16 mouse cellular contexts compared by ENCODE assay signal in the genomic region with DNA sequence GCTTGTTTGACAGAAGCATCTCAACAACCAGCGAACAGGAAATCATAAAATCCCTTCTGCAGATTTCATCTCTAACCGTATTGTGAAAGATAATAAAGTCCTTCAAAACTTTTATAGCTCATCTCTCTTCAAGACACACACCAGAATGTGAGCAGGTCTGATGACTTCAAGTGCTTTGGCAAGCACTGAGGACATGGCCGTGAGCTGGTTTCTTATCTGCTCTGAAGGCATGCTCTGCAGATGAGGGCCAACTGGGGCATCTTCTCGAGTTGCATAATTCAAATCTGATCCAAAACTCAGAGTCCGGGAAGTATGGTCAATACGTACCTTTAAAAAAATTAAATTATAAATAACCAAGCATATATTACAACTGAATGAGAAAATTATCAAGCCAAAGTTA.
"Had no signal": no experiment of that assay in that cellular context is flagged by ENCODE, and none has a peak within 500 bp of the region (broad histone marks: within the 10 kb centered on the region; RNA-seq: fewer than 3 reads in every experiment).

No protein-coding gene starts in this region.

- DNase-seq: kidney, adult 9 months; kidney, postnatal 36 days; layer of hippocampus, adult 9-11 months; liver; lung, adult 2 months; lung, postnatal 36 days; midbrain, embryonic 14.5 days; right cerebral cortex, postnatal 14 days; thymus, adult 2 months; thymus, postnatal 25 days had no signal

- H3K4me2 ChIP-seq: limb, embryonic 12.5 days; liver, embryonic 15.5 days; neural tube, embryonic 12.5 days; stomach, embryonic 15.5 days had no signal

- H3K27ac ChIP-seq: kidney, postnatal 0 days; limb, embryonic 12.5 days; liver, embryonic 15.5 days; neural tube, embryonic 12.5 days; stomach, embryonic 15.5 days had no signal

- H3K27me3 ChIP-seq: limb, embryonic 12.5 days; liver, embryonic 15.5 days; neural tube, embryonic 12.5 days; stomach, embryonic 15.5 days had no signal

- H3K9ac ChIP-seq: limb, embryonic 12.5 days; liver, embryonic 15.5 days; neural tube, embryonic 12.5 days; stomach, embryonic 15.5 days had no signal

- H3K4me1 ChIP-seq: limb, embryonic 12.5 days; liver, embryonic 15.5 days; neural tube, embryonic 12.5 days; stomach, embryonic 15.5 days had no signal

- ATAC-seq: lung, postnatal 0 days had no signal

- H3K4me3 ChIP-seq: limb, embryonic 12.5 days; liver, embryonic 15.5 days; neural tube, embryonic 12.5 days; stomach, embryonic 15.5 days had no signal

- H3K9me3 ChIP-seq: limb, embryonic 12.5 days; liver, embryonic 15.5 days; neural tube, embryonic 12.5 days; stomach, embryonic 15.5 days had no signal
